Mouse (Mus musculus) fibroblast of lung, adult 2 months (primary cell): ENCODE measurements around the gene Raver1.
A peak's percentile ranks its signal among the peaks of the same experiment; 100 is the strongest.

Experiments used
- DNase-seq: peaks from one replicate; pipeline ENCODE4 v3.0.0-alpha.2; 2011; ENCODE audit warnings: low read depth

The Raver1 gene

DNA sequence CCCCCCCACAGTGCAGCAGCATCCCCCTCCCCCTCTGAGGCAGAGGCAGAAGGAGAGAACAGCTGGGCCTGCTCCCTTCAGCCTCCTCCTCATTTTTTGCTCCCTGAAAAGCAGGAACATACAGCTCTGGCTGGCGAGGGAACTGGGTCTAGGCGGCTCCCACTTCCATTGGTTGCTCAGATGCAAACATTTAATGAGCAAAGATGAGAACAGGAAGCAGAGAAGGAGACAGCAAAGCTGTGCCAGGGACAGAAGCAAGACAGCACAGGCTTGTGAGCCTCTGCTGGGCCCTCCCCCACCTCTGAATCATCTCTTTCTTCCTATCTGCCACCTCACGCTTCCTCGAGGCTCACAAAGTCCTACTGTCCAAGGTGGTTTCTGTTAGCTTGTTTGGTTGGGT is 50.5 kb downstream of the Raver1 start:
- DNase-seq, result no peak

DNA sequence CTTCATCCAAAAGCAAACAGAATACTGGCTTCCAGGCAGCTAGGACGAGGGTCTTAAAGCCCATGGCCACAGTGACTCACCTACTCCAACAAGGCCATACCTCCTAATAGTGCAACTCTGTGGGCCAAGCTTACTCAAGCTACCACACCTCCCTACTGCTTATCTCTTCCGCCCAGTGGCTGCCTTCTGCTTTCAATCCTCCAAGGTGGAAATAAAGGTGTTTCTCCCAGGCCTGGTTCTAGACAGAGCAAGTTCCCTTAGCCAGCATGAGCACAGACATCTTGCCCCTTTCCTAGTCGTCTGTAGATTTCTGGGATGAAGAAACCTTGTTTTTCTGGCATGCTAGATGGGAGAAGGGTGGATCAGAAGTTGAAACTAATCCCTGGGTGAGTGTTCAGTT is 52.0 kb downstream of the Raver1 start:
- DNase-seq, result no peak

DNA sequence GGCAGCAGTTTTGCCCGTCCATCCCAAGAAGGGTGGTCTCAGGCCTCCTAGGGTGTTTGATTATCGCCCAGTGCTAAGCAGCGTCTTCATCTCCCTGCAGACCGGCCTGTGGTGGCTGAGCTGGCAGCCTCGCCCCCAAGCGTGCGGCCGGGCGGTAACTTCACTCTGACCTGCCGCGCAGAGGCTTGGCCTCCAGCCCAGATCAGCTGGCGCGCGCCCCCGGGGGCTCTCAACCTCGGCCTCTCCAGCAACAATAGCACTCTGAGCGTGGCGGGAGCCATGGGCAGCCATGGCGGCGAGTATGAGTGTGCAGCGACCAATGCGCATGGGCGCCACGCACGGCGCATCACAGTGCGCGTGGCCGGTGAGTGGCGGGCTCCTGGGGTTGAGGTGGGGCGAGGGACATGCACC is 54.3 kb downstream of the Raver1 start:
- no peak for DNase-seq

DNA sequence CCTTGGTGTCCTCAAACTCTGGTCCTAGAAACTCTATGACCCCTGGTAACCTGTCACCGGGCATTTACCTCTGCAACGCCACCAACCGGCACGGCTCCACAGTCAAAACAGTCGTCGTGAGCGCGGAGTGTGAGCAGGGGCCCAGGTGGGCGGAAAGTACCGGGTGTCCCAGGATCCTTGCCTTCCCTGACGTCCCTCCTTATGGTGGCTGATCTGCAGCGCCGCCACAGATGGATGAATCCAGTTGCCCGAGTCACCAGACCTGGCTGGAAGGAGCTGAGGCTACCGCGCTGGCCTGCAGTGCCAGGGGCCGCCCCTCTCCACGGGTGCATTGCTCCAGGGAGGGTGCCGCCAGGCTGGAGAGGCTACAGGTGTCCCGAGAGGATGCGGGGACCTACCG is 55.1 kb downstream of the Raver1 start:
- DNase-seq, result no peak

DNA sequence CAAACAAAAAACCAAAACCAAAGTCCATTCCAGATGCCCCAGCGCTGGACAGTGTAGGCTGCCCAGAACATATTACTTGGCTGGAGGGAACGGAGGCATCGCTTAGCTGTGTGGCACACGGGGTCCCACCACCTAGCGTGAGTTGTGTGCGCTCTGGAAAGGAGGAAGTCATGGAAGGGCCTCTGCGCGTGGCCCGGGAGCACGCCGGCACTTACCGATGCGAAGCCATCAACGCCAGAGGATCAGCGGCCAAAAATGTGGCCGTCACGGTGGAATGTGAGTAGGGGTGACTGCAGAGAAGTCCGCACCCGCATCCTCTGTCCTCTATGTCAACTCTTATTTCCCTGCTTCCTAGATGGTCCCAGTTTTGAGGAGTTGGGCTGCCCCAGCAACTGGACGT is 55.6 kb downstream of the Raver1 start:
- no peak for DNase-seq

DNA sequence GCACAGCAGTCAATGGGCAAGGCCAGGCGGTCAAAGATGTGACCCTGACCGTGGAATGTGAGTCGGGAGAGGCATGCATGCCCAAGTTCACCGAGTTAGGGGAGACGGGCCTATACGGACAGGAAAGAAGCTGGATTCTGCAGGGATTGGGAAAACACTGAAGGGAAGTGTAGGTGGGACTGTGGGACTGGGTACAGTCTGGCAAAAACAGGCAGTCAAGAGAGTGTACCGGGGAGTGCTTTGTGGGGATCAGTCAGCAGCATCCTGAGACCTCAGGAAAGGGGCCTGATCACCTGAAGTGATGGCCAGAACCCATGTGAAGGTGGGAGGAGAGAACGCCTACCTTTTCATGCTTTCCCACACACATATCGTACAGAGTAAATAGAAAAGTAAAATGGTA is 56.2 kb downstream of the Raver1 start:
- DNase-seq, result no peak

DNA sequence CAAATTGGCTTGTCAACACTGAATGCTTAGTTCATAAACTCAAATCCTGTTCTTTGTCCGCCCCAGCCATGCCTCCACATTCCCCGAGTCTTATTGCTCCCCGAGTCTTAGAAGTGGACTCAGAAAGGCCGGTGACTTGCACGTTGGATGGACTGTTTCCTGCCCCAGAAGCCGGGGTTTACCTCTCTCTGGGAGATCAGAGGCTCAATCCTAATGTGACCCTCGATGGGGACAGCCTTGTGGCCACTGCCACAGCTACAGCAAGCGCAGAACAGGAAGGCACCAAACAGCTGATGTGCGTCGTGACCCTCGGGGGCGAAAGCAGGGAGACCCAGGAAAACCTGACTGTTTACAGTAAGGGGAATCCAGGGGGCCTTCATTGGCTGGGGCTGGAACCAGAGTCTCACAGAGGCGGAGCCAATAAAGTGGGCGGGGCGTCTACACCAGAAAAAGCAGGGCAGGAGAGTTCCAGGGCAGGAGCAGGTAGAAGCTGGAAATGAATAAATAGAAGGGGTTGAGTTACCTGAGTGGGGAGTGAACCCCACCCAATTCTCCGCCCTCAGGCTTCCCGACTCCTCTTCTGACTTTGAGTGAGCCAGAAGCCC is 57.2 kb downstream of the Raver1 start:
- DNase-seq, result no peak

DNA sequence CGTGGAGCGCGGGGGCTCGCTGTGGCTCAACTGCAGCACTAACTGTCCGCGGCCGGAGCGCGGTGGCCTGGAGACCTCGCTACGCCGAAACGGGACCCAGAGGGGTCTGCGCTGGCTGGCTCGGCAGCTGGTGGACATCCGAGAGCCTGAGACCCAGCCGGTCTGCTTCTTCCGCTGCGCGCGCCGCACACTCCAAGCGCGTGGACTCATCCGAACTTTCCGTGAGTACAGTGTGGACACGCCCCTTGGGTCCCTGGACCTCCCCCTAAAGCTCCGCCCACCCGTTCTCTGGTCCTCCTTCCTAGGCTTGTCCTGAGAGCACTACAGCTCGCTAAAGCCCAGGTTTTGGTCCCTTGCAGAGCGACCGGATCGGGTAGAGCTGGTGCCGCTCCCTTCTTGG is 58.7 kb downstream of the Raver1 start:
- peak; percentile 72 for DNase-seq

DNA sequence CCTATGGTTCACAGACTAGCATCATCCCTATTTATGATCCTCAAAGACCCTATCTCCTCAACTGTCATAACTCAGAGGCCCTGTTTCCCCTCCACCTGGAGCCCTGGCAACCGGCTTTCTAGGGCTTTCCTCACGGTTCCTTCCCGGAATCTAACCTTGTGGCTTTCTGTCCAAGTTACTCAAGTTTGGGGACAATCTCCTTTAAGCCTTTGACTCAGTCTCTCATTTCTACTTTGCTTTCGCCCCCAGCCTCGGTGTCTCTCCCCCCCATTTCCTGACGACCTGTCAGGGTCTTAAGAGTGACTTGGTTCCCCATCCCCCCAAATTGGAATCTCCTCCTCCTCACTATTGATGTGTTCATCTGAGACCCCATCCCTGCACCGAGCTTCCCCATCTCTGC is 59.3 kb downstream of the Raver1 start:
- DNase-seq, result no peak

DNA sequence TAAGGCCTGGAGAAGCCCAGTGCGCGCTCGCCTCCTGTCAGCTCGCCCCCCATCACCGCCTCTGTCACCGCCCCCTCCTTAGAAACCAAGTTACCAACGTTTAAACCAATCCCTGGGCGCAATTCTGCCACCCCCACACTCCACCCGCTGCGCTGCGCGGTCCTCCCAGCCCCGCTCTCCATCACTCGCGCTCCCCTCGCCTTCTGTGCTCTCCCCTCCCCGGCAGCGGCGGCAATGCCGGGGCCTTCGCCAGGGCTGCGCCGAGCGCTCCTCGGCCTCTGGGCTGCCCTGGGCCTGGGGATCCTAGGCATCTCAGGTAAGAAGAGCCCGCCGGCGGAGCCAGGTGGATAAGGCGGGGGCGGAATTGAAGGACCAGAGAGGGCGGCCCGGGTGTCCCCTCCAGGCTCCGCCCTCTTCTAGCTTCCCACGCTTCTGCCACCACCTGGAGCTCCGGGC is 59.9 kb downstream of the Raver1 start, which contains the start of gene Icam5:
TSS of gene Icam5 (plus strand) at position 178 of the 456 bp plus-strand sequence.
- no peak for DNase-seq

DNA sequence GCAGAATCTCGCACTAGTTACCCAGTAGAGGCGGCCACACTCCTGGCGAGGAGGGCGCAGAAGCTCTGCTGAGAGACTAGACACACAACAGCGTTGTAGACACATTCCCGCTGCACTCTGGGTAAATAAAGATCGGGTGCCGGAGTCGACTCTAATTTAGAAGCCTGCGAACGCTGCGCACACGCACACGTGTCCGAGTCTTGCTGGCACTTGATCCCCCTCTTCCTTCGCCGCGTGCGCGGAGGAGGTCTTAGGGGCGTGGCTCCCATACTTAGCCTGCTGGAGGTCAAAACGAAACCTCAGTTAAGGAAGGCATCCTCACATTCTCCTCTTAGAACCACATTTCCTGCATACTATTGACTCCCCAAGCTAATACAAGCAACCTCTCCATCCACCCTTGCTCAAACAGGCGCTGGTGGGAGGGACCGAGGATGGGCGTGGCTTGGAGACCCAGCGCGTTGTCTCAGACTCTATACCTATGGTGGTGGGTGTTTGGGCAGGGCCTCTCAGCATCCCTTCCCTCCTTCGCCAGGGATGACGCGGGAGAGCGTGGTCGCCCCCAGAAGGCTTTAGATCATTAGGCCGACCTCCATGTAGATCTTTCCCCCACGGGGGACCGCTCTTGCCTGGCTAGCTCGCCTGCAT is 60.4 kb downstream of the Raver1 start:
- DNase-seq, result peak; percentile 47

DNA sequence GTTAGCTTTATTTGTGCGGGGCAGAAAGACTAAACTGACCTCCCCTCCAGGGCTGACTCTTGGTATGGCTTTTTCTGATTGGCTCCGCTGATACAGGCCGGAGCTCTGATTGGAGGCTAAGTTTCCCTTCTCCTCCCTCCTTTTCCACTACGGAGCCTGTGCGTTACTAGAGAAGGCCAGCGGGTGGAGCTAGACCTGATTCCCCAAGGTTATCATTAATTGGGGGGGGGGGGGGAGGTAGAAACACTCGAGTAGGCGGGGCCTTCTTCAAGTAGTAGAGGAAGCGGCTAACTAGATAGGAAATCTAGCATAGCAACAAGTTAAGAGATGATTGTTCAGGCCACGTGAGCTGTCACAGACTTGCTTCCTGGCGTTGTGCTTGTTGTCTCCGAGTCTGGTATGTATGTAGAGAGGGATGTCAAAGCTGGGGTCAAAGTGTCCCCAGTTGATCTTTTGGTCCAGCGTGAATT is 61.0 kb downstream of the Raver1 start:
- DNase-seq, result peak; percentile 95

DNA sequence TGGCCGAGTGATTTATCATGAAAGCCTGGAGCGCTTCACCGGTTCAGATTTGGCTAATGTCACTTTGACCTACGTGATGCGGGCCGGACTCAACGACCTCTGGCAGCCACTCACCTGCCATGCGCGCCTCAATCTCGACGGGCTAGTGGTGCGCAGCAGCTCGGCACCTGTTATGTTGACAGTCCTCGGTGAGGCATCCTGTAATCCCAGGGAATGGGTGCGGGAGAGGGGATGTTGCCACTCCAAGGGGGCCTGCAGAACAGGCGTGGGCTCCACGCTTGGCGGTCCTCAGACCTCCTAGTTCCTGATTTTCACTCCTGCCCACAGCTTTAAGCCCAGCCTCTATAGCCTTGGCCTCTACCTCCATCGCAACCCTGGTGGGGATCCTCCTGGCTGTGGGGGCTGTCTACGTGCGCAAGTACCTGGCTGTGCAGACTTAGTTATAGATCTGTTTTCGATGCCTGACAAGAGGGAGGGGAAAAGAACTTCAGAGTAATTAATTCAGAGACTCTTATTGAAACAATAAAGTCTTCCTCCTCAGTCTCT is 61.7 kb downstream of the Raver1 start:
- no peak for DNase-seq

DNA sequence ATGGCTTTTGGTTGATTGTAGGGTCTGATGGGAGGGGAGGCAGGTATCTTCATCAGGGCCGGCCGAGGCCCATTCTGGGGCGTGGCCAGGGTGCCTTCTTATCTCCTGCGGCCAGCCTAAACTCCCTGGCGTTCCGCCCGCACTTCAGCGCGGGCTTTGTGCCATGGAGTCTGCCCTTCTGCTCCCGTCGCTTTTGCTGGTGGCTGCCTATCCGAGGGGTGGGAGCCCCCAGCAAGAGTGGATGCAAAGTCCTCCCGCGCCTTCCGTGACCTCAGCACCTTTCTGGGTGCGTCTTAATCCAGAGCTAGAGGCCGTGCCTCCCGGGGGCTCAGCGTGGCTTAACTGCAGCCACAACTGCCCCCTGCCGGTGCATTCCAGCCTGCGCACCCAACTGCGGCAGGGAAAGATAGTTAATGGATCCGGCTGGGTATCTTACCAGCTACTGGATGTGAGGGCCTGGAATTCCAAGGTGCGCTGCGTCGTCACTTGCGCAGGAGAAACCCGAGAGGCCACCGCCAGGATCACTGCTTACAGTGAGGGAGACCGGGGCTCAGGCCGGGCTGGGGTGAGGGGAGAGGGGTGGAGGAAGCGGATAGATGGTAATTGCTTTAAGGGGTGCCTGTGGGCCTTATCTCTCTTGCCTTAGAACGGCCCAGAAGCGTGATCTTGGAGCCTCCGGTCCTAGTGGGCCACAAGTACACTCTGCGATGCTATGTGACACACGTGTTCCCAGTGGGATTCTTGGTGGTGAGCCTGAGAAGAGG is 62.3 kb downstream of the Raver1 start, which contains the start of gene Icam4:
TSS of gene Icam4 (plus strand) at position 83 of the 764 bp plus-strand sequence.
- DNase-seq, result no peak

DNA sequence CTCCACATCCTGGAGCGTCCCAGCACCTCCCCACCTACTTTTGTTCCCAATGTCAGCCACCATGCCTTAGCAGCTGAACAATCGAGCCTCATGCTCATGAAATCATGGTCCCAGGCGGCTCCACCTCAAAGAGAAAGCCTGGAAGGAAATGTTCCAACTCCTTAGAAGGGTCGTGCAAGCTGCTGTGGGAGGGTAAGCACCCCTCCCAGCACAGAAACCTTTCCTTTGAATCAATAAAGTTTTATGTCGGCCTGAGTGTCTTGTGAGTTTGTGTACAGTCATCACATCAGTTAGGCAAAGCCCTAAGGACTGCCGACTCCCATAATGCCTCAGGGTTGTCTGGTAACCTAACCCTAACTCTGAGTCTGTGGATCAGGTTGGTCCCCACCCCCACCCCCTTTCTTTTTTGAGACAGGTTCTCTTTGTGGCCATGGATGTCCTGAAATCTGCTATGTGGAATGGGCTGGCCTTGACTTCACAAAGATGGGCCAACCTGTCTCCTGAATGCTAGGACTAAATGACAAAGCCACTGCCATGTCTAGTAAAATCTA is 63.2 kb downstream of the Raver1 start:
- DNase-seq, result no peak

DNA sequence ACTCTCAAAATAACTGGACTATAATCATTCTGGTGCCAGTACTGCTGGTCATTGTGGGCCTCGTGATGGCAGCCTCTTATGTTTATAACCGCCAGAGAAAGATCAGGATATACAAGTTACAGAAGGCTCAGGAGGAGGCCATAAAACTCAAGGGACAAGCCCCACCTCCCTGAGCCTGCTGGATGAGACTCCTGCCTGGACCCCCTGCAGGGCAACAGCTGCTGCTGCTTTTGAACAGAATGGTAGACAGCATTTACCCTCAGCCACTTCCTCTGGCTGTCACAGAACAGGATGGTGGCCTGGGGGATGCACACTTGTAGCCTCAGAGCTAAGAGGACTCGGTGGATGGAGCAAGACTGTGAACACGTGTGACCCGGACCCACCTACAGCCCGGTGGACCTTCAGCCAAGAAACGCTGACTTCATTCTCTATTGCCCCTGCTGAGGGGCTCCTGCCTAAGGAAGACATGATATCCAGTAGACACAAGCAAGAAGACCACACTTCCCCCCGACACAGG is 64.0 kb downstream of the Raver1 start:
- no peak for DNase-seq

DNA sequence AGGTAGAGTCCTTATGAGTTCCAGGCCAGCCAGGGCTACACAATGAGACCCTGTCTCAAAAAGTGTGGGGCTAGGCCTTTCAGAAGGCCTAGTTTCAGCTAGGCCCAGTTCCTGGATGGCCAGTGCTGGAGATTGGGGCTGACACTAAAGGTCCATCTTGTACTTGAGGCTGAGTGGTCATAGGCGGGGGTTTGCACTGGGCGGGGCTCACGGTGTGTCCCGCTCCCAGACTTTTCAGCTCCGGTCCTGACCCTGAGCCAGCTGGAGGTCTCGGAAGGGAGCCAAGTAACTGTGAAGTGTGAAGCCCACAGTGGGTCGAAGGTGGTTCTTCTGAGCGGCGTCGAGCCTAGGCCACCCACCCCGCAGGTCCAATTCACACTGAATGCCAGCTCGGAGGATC is 65.0 kb downstream of the Raver1 start:
- DNase-seq, result no peak

DNA sequence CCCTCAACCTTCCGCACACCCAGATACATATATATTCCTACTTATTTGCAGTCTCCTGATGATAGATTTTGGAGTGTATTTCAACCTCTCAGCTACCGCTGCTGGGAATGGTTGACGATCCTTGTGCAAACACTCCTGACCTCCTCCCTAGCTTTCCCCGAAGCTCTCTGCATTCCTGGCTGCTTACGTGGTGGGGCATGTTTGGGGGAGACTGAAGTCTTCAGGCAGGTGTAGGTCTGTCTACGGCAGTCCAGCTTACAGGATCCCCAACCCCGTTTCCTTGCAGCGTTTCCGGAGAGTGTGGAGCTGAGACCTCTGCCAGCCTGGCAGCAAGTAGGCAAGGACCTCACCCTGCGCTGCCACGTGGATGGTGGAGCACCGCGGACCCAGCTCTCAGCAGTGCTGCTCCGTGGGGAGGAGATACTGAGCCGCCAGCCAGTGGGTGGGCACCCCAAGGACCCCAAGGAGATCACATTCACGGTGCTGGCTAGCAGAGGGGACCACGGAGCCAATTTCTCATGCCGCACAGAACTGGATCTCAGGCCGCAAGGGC is 66.5 kb downstream of the Raver1 start:
- DNase-seq, result no peak
